Mouse (Mus musculus): ENCODE results near the gene Smim10l2a. TPM values are rescaled to one million over a fixed set of nuclear protein-coding genes. Genes with fewer than 3 reads are reported as not detected.

Gene Smim10l2a
- polyA plus RNA-seq, 1 experiment from 2014 or later: 6.1 TPM

DNA sequence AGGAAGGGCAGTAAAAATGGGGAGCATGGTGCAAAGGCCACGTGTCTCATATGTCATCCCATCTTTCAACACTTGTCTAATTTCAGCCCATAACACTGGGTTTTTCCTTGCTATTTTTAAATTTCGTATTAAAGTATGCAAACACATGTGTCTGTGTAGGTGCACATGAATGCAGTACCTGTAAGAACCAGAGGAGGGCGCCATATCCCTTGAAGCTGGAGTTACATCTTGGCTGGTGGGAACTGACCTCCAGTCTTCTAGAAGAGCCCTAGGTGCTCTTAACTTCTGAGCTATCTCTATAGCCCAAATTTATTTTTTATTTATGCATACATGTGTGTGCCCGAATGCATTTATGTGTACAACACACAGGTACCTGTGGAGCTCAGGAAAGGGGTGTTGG is 43.2 kb downstream of the Smim10l2a start:
- Histone ChIP-seq H3K36me3 (no peaks in the 10 kb centered on the region), H3K9ac (no peak overlapping the region), H3K4me2 (no peak overlapping the region), H3K27ac (no peak overlapping the region), H3K27me3 (no peaks in the 10 kb centered on the region), H3K4me1 (no peaks in the 10 kb centered on the region), H3K9me3 (no peaks in the 10 kb centered on the region), H3K4me3 (no peak overlapping the region)
- no peak for ATAC-seq (ENCODE audit: insufficient number of reproducible peaks, insufficient read depth, low FRiP score, low TSS enrichment, low read depth)
- 66% methylated on average over 4 of the region's 4 CpGs for WGBS

Other genes with a start within 250 kb of the Smim10l2a start
- gene 3830403N18Rik, start 238.0 kb upstream of the Smim10l2a start, polyA plus RNA-seq (2015; fragmentation: Nextera tagmentation; extraction: Ambion mirVana): 0.27 and 0.88 TPM in 2 replicates
- gene Gm773, start 161.7 kb upstream of the Smim10l2a start, polyA plus RNA-seq (2015; fragmentation: Nextera tagmentation; extraction: Ambion mirVana): not detected in 2 replicates
- gene Zfp449, start 28.2 kb upstream of the Smim10l2a start, polyA plus RNA-seq (2015; fragmentation: Nextera tagmentation; extraction: Ambion mirVana): 8.9 and 9.3 TPM in 2 replicates
- 2.2 and 4.2 TPM in 2 replicates for gene Gm2174, start 73.4 kb downstream of the Smim10l2a start, polyA plus RNA-seq (2015; fragmentation: Nextera tagmentation; extraction: Ambion mirVana)
- 24.6 and 26.3 TPM in 2 replicates for gene Ints6l, start 80.3 kb downstream of the Smim10l2a start, polyA plus RNA-seq (2015; fragmentation: Nextera tagmentation; extraction: Ambion mirVana)
- gene Gm10477, start 150.2 kb downstream of the Smim10l2a start, polyA plus RNA-seq (2015; fragmentation: Nextera tagmentation; extraction: Ambion mirVana): not detected in 2 replicates
- not detected in 2 replicates for gene Gm648, start 175.0 kb downstream of the Smim10l2a start, polyA plus RNA-seq (2015; fragmentation: Nextera tagmentation; extraction: Ambion mirVana)
- 23.8 and 25.1 TPM in 2 replicates for gene Mmgt1, start 223.5 kb downstream of the Smim10l2a start, polyA plus RNA-seq (2015; fragmentation: Nextera tagmentation; extraction: Ambion mirVana)
- gene Slc9a6, start 235.2 kb downstream of the Smim10l2a start, polyA plus RNA-seq (2015; fragmentation: Nextera tagmentation; extraction: Ambion mirVana): 13.6 and 15.6 TPM in 2 replicates